Mouse (Mus musculus) liver, adult 2 months (tissue): ENCODE data around the gene Bmp8a.

Experiments
- CTCF ChIP-seq: fragments of 200-500 bp; IDR thresholded peaks from 2 replicates; pipeline ENCODE4 v1.5.1; 2011; ENCODE audit warnings: low read depth, low read length, control low read depth
- POLR2A ChIP-seq: fragments of 200-500 bp; IDR thresholded peaks from 2 replicates; pipeline ENCODE4 v1.6.1; 2011; ENCODE audit warnings: low read length, control low read depth; ENCODE audit not compliant: insufficient read depth; ENCODE audit errors: extremely low read depth

DNA sequence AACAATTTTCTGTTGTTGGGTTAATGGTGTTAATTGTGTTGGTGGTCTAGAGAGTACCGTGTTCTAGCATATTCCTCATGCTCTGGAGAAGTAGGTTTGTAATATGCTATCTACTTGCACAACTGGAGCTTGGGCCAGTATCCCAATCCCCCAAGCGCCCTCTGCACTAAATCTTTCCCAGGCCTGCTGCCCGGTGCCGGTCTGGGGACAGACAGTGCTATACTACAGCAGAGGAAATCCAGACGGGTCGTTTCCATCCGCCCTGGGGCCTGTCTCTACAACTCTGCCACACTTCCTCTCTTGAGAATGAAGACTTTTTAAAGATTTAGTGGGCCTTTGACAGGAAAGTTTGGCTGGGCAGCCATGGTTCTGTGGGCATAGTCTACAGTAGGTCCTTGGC is 50.1 kb downstream of the Bmp8a start:
- TF ChIP-seq CTCF (no peak), POLR2A (no peak)
